Mouse (Mus musculus): Measurements from ENCODE around the gene Gm5591.
"Not testable (repeated sequence)": the region's sequence is repeated elsewhere in the genome, so short reads cannot be mapped to it uniquely, and the experiment has no call there.

DNA sequence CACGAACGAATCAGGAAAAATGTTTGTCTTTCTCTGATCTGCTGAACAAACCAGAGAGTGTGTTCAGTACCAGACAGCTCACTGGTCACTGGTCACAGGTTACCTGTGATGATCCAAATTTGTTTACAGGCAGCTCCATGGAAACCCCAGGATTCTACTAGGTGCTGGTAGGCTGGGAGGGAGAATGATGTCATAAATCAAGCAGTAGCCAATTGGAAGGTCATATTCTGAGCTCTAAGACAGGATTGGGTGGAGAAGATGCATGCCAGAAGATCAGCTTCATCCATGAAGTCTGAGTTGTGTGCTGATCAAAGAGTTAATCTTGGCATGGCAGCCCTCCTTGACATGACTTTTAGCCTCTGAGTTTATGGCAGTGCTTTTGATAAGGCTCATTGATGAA, at the start of gene Gm5591:
- TF ChIP-seq CTCF (IDR thresholded peaks at IDR 0.05; ENCODE audit: control insufficient read depth, insufficient read depth, low read length); POLR2A (IDR thresholded peaks at IDR 0.05; ENCODE audit: borderline replicate concordance, control insufficient read depth, low read depth, low read length): not testable (repeated sequence)

Data from bone marrow, adult 2 months (tissue).